Mouse (Mus musculus): ENCODE results near the gene Ubfd1.

Ubfd1 gene

DNA sequence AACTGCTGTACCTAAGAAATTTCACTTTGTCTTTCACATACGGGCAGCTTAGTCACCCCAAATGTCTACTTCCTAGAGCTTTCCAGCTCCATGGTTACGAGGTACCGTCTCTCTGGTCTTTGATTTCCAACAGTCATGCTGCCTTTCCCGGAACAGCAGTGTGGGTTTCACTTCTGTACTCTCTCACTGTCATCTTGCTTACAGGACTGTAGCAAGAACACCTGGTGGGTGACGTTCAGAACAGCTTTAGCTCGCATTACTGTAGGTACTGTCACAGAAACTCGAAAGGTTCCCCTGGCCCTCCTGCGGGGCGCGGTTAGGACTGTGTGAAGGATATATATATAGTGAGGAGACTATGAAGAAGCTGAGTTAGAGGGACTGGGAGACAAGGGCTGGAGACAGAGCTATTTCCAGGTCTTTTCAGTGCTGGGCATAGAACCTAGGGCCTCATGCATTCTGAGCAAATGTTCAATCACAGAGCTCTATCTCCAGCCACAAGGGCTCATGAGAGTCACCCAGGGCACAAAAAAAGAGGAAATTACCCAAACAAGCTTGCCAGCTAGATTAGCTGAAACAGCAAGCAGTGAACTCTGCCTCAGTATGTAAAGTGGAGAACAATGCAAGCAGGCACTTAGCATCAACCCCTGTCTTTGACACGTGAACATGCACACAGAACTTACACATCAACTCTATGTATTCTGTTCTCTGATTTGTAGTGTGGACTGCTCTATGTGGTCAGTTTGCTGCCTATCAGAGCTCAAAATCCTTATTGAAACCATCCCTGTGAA, 20.4 kb downstream of the Ubfd1 start:
- no peak for DNase-seq

GRCm38 (mm10) chr7:122094564-122095330, 27.8 kb downstream of the Ubfd1 start:
- DNase-seq, result no peak

DNA sequence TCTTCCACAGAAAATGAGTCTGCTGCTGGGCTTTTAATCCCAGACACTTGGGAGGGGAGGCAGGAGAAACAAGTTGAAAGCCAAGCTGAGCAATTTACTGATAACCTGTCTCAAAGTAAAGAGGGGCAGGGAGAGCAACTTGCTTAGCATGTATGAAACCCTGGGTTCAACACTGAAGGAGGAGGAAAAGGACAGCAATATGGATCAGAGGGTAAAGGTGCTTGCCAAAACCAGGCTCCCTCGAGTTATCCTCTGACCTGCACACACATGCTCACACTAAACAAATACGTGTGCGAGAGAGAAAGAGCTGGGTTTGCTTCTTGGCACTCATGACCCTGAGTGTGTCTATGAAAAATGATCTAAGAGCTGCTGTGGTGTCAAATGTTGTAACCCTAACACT, 31.0 kb downstream of the Ubfd1 start:
- no peak for DNase-seq

DNA sequence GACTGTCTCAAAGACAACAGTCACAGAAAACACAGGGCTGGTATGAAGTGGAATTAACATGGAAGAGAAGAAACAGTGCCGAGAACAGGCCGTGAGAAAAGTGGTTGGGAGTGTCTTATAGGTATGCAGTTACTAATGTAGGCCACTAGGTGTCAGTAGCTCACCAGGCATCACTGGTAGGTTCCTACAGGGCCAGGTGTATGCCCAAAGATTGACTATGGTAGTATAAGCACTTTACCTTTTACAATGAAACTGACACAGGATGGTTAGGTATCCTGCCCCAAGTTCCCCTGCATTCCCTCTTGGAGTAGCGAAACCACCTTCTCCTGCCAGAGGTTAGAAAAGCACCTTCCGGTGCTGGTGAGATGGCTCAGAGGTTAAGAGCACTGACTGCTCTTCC, 32.2 kb downstream of the Ubfd1 start:
- peak; percentile 57 for DNase-seq

DNA sequence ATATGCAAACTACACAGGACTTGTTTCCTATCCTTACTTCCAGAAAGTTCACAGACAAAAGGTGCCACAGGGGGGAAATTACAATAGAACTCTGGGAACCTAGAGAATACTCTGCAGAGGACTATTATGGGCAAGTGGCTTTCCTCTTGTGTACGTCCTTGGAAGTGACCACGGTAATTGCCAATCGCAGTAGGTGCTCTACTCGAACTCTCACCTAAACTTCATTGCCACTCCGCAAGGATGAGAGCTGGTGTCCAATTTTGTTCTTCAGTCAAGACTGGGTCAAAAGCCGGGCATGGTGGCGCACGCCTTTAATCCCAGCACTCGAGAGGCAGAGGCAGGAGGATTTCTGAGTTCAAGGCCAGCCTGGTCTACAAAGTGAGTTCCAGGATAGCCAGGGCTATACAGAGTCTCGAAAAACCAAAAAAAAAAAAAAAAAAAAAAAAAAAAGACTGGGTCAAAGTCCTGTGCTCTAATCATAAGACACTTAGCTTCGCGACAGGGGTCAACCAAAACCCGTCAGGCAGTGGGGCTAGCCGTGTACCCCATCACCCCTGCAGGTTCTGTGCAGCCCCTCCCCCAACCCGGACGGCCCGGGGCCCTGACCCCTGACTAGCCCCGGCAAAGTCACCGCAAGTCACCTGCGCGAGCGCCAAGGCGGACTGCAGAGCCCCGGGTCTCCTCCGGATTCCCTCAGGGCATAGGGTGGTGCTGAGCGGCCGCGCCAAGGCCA, 34.2 kb downstream of the Ubfd1 start:
- DNase-seq, result peak; percentile 58

DNA sequence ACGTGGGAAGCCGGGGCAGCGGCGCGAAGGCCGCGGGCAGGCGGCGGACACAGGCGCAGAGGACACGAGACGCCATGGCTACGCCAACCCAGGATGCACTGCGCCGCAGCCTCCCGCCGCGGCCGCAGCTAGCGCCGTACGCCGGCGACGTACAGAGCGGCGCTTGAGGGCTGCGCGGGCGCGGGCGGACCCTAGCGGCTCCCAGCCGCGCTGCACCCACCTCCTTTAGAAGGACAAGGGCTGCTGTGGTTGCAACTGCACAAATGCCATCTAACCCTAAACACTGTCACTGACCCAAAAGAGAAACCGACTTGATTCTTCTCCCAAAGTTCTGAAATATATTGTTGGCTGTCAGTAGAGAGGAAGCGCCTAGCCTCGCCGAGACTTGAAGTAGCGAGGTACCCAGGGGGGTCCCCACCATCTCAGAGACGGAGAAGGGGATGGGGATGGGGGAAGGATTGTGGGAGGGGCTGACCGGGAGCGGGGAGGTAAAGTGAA, 34.8 kb downstream of the Ubfd1 start, which contains the start of gene Ndufab1:
Ndufab1 (minus strand) TSS at position 140 of the 498 bp plus-strand sequence.
- DNase-seq, result peak; percentile 90

DNA sequence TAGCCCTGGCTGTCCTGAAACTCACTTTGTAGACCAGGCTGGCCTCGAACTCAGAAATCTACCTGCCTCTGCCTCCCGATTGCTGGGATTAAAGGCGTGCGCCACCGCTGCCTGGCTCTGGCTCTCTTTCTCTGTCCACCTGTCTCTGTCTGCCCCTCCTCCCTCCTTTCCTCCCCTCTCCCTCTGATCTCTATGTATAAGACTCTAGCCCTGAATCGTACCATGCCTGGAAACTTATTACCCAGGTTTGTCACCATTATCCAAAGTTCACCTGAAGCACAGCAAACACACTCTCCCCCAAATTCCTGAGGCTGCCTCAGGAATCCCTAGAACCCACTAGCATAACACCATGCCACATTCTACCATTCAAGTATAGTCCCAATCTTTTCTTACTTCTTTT, 41.2 kb downstream of the Ubfd1 start:
- no peak for DNase-seq

- no peak for DNase-seq
Measured at GRCm38 (mm10) chr7:122123518-122123917, 56.5 kb downstream of the Ubfd1 start.

DNA sequence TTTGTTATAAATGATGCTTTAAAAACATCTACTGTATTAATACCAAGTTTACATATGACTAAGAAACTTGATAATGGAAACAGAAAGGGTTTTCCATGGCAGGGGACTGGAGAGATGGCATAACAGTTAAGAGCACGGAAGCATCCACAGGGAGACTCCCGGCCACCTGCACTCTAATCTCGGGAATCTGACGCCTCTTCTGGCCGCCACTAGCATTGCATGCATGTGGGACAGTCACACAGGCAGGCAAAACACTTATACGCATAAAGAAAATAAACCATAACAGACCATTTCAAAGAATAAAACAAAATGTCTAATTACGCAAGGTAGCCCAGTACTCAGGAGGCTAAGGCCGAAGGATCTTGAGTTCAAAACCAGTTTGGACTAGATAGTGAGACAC, 58.7 kb downstream of the Ubfd1 start:
- no peak for DNase-seq

GRCm38 (mm10) chr7:122126946-122127345, 60.0 kb downstream of the Ubfd1 start:
- no peak for DNase-seq
